Mouse (Mus musculus) embryonic fibroblast, embryonic 13.5 days (primary cell): Measurements from ENCODE around the gene App.

Experiments
- CTCF ChIP-seq: IDR thresholded peaks from 2 replicates; pipeline ENCODE4 v1.5.1; 2011; ENCODE audit warnings: mild to moderate bottlenecking, control low read depth, low read length, moderate library complexity, borderline replicate concordance; ENCODE audit not compliant: insufficient read depth
- POLR2A ChIP-seq: IDR thresholded peaks from 2 replicates; pipeline ENCODE4 v1.6.1; 2011; ENCODE audit warnings: low read depth, mild to moderate bottlenecking, control low read depth, low read length, moderate library complexity

GRCm38 (mm10) chr16:85090992-85091391 lies 82.6 kb downstream of the App start:
- TF ChIP-seq CTCF (no peak), POLR2A (no peak)
